Mouse (Mus musculus): ENCODE measurements around the gene Ppfia4. TPM values are rescaled to one million over a fixed set of nuclear protein-coding genes. Genes with fewer than 3 reads are reported as not detected.

The Ppfia4 gene
- polyA plus RNA-seq, 1 experiment from 2014 or later, result 10.5 TPM

- no peaks in the 10 kb centered on the region for H3K36me3 ChIP-seq (ENCODE audit: control insufficient read depth, insufficient read depth, low read length)
- H3K4me3 ChIP-seq (ENCODE audit: control insufficient read depth in 1 of 2, insufficient read depth in 1 of 2, low read depth in 1 of 2, low read length in 2 of 2), result no peak overlapping the region
- H3K9ac ChIP-seq (ENCODE audit: low read length), result no peak overlapping the region
- no peak for ATAC-seq (ENCODE audit: insufficient number of reproducible peaks, insufficient read depth, low FRiP score, low read depth)
- peaks cover 20% of the 10 kb centered on the region in 2 experiments for H3K4me1 ChIP-seq (ENCODE audit: control insufficient read depth in 2 of 2, insufficient read depth in 2 of 2, low read length in 2 of 2)
- H3K27me3 ChIP-seq (ENCODE audit: control insufficient read depth, insufficient read depth, low read length), result no peaks in the 10 kb centered on the region
- H3K9me3 ChIP-seq (ENCODE audit: control insufficient read depth, low read length), result no peaks in the 10 kb centered on the region
- H3K27ac ChIP-seq (replicated peaks in 1 of 2; ENCODE audit: control insufficient read depth in 1 of 2, insufficient read depth in 1 of 2, low read depth in 2 of 2, low read length in 2 of 2), result no peak overlapping the region
- 59% methylated on average over 10 of the region's 10 CpGs for WGBS
- no peak overlapping the region for H3K4me2 ChIP-seq (ENCODE audit: low read length)
Observed at GRCm38 (mm10) chr1:134285458-134286120, 47.1 kb downstream of the Ppfia4 start.

DNA sequence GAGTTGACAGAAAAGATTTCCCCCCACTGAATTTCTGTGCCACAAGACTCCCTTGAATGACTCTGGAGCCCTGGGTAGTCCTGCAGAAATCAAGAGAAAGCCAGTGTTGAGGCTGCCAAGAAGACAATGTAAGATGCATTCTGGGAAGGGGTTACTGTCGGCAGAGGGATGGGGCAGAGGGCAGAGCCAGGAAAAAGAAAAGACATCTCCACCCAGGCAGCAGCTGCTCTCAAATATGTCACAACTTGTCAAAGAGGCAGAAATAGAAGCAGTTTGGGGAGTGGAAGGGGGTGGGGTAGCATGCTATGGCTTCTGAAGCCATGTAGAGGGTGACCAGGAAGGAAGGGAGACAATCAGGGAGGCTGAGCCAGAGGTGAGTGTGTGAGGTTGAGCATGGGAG, 49.6 kb downstream of the Ppfia4 start:
- 17% methylated on average over 1 of the region's 1 CpGs for WGBS
- Histone ChIP-seq H3K4me1 (ENCODE audit: control insufficient read depth in 2 of 2, insufficient read depth in 2 of 2, low read length in 2 of 2) (peaks cover 5 to 9% of the 10 kb centered on the region in 2 experiments; a peak in 2 of 4 replicates), H3K4me3 (ENCODE audit: control insufficient read depth in 1 of 2, insufficient read depth in 1 of 2, low read depth in 1 of 2, low read length in 2 of 2) (no peak overlapping the region), H3K9ac (ENCODE audit: low read length) (no peak overlapping the region), H3K27me3 (ENCODE audit: control insufficient read depth, insufficient read depth, low read length) (no peaks in the 10 kb centered on the region), H3K4me2 (ENCODE audit: low read length) (no peak overlapping the region), H3K9me3 (ENCODE audit: control insufficient read depth, low read length) (no peaks in the 10 kb centered on the region), H3K36me3 (ENCODE audit: control insufficient read depth, insufficient read depth, low read length) (no peaks in the 10 kb centered on the region), H3K27ac (replicated peaks in 1 of 2; ENCODE audit: control insufficient read depth in 1 of 2, insufficient read depth in 1 of 2, low read depth in 2 of 2, low read length in 2 of 2) (no peak overlapping the region)
- ATAC-seq (ENCODE audit: insufficient number of reproducible peaks, insufficient read depth, low FRiP score, low read depth), result no peak

- Histone ChIP-seq H3K27me3 (ENCODE audit: control insufficient read depth, insufficient read depth, low read length) (no peaks in the 10 kb centered on the region), H3K4me1 (ENCODE audit: control insufficient read depth in 2 of 2, insufficient read depth in 2 of 2, low read length in 2 of 2) (peaks cover 7 to 12% of the 10 kb centered on the region in 2 experiments; a peak in 3 of 4 replicates), H3K9ac (ENCODE audit: low read length) (no peak overlapping the region), H3K27ac (replicated peaks in 1 of 2; ENCODE audit: control insufficient read depth in 1 of 2, insufficient read depth in 1 of 2, low read depth in 2 of 2, low read length in 2 of 2) (no peak overlapping the region), H3K9me3 (ENCODE audit: control insufficient read depth, low read length) (no peaks in the 10 kb centered on the region), H3K4me2 (ENCODE audit: low read length) (no peak overlapping the region), H3K36me3 (ENCODE audit: control insufficient read depth, insufficient read depth, low read length) (no peaks in the 10 kb centered on the region), H3K4me3 (ENCODE audit: control insufficient read depth in 1 of 2, insufficient read depth in 1 of 2, low read depth in 1 of 2, low read length in 2 of 2) (no peak overlapping the region)
- WGBS, result 49% methylated on average over 3 of the region's 3 CpGs
- no peak for ATAC-seq (ENCODE audit: insufficient number of reproducible peaks, insufficient read depth, low FRiP score, low read depth)
Observed at GRCm38 (mm10) chr1:134282342-134282741, 50.4 kb downstream of the Ppfia4 start.

DNA sequence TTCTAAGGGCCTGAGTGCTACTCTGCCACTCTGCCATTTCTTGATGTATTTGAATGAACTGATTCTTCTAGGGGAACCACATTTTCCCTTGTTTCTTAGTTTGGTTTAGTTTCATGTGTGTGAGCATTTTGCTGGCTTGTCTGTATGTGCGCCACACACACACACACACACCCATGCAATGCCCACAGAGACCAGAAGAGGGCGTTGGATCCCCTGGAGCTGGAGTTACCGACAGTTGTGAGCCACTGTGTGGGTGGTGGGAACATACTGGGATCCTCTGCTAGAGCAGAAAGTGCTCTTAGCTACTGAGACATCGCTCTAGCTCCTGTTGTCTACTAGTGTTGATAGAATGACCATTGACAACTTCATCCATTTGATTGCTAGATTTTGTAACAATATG, 51.2 kb downstream of the Ppfia4 start:
- Histone ChIP-seq H3K36me3 (ENCODE audit: control insufficient read depth, insufficient read depth, low read length) (no peaks in the 10 kb centered on the region), H3K9me3 (ENCODE audit: control insufficient read depth, low read length) (no peaks in the 10 kb centered on the region), H3K9ac (ENCODE audit: low read length) (no peak overlapping the region), H3K4me1 (ENCODE audit: control insufficient read depth in 2 of 2, insufficient read depth in 2 of 2, low read length in 2 of 2) (peaks cover 14 to 16% of the 10 kb centered on the region in 2 experiments), H3K27ac (replicated peaks in 1 of 2; ENCODE audit: control insufficient read depth in 1 of 2, insufficient read depth in 1 of 2, low read depth in 2 of 2, low read length in 2 of 2) (no peak overlapping the region), H3K4me2 (ENCODE audit: low read length) (no peak overlapping the region), H3K4me3 (ENCODE audit: control insufficient read depth in 1 of 2, insufficient read depth in 1 of 2, low read depth in 1 of 2, low read length in 2 of 2) (no peak overlapping the region), H3K27me3 (ENCODE audit: control insufficient read depth, insufficient read depth, low read length) (no peaks in the 10 kb centered on the region)
- 67% methylated on average over 4 of the region's 4 CpGs for WGBS
- ATAC-seq (ENCODE audit: insufficient number of reproducible peaks, insufficient read depth, low FRiP score, low read depth), result no peak

DNA sequence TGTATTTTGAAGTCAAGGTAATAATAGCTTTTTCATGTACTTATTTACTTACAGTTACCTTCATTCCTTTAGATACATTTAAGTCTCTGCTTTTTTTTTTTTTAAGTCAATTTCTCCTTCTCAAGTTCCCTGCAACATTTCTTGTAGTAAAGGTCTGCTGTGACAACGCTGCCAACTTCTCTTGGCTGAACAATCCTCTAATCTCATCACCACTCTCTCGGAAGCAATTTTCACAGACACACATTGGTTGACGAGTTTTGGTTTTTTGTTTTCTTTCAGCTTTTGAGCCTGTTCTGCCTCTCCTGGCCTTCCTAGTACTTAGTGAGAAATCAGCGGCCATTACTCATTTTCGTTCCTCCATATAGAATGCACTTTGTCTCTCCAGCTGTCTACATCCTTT, 52.6 kb downstream of the Ppfia4 start:
- no peaks in the 10 kb centered on the region for H3K9me3 ChIP-seq (ENCODE audit: control insufficient read depth, low read length)
- no peak overlapping the region for H3K27ac ChIP-seq (replicated peaks in 1 of 2; ENCODE audit: control insufficient read depth in 1 of 2, insufficient read depth in 1 of 2, low read depth in 2 of 2, low read length in 2 of 2)
- H3K4me2 ChIP-seq (ENCODE audit: low read length), result no peak overlapping the region
- H3K9ac ChIP-seq (ENCODE audit: low read length), result no peak overlapping the region
- no peaks in the 10 kb centered on the region for H3K27me3 ChIP-seq (ENCODE audit: control insufficient read depth, insufficient read depth, low read length)
- no peaks in the 10 kb centered on the region for H3K36me3 ChIP-seq (ENCODE audit: control insufficient read depth, insufficient read depth, low read length)
- 82% methylated on average over 5 of the region's 5 CpGs for WGBS
- peaks cover 21% of the 10 kb centered on the region in 2 experiments for H3K4me1 ChIP-seq (ENCODE audit: control insufficient read depth in 2 of 2, insufficient read depth in 2 of 2, low read length in 2 of 2)
- ATAC-seq (ENCODE audit: insufficient number of reproducible peaks, insufficient read depth, low FRiP score, low read depth), result no peak
- H3K4me3 ChIP-seq (ENCODE audit: control insufficient read depth in 1 of 2, insufficient read depth in 1 of 2, low read depth in 1 of 2, low read length in 2 of 2), result no peak overlapping the region

DNA sequence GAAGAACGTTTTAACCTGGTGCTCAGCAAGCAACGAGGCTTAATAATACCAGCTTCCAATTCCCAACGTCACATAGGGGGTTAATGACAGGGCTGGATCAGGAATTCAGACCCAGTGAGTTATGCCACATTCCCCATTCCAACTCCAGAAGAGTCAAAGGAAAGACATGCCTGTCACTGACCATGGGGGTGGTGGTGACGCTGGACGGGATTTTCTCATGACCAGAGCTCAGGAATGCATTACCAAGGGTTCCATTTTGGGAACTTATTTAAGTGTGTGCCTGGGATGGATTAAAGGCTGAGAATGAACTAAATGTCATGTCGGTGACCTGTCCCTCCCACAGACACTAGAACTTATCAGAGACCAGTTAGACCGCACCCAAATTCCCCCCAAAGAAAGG, 55.9 kb downstream of the Ppfia4 start:
- Histone ChIP-seq H3K9ac (ENCODE audit: low read length) (no peak overlapping the region), H3K4me1 (ENCODE audit: control insufficient read depth in 2 of 2, insufficient read depth in 2 of 2, low read length in 2 of 2) (peaks cover 12 to 17% of the 10 kb centered on the region in 2 experiments), H3K27me3 (ENCODE audit: control insufficient read depth, insufficient read depth, low read length) (no peaks in the 10 kb centered on the region), H3K36me3 (ENCODE audit: control insufficient read depth, insufficient read depth, low read length) (no peaks in the 10 kb centered on the region), H3K27ac (replicated peaks in 1 of 2; ENCODE audit: control insufficient read depth in 1 of 2, insufficient read depth in 1 of 2, low read depth in 2 of 2, low read length in 2 of 2) (peak overlapping the region; percentile 26 to 42; a peak in 3 of 4 replicates), H3K9me3 (ENCODE audit: control insufficient read depth, low read length) (no peaks in the 10 kb centered on the region), H3K4me2 (ENCODE audit: low read length) (no peak overlapping the region), H3K4me3 (ENCODE audit: control insufficient read depth in 1 of 2, insufficient read depth in 1 of 2, low read depth in 1 of 2, low read length in 2 of 2) (no peak overlapping the region)
- no peak for ATAC-seq (ENCODE audit: insufficient number of reproducible peaks, insufficient read depth, low FRiP score, low read depth)
- 47% methylated on average over 7 of the region's 7 CpGs for whole genome bisulfite sequencing

DNA sequence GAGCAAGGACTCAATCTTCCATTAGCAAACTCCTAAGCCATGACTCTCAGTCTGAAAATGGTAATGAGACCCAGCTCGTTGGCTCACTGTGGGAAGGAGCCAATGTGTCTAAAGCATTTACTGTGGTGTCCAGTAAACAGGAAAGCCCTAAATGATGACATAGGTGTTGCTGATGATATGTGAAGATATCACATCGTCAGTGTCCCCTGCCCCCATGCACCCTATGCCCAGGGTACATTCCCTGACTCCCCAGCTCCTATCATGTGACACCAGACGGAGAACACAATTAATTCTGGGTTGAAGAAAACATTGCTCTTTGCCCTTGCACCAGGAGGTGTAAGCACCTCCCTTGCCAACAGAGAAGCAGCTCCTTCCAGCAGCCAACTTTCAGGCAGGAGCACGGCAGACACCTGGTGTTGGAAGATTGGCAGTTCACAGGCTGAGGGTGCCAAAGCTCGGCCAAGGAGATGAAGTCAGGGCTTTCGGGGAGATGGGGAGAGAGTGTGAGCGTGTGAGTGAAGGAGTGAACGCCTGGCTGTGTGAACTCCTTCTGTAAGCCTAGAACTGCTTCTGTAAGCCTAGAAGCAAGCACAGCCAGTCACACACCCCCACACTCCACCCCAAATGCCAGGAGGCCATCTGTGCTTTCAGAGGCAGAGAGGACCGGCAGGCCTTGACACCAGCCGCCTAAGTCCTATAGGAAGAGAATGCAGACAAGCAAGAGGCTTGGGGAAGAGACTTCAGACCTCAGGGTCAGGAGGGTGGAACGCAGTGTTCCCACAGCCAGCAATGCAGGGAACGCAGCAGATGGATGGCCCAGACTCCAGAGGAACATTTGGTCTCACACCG, 56.9 kb downstream of the Ppfia4 start:
- WGBS, result 68% methylated on average over 13 of the region's 13 CpGs
- H3K27me3 ChIP-seq (ENCODE audit: control insufficient read depth, insufficient read depth, low read length), result no peaks in the 10 kb centered on the region
- H3K4me2 ChIP-seq (ENCODE audit: low read length), result no peak overlapping the region
- ATAC-seq (ENCODE audit: insufficient number of reproducible peaks, insufficient read depth, low FRiP score, low read depth), result no peak
- H3K36me3 ChIP-seq (ENCODE audit: control insufficient read depth, insufficient read depth, low read length), result no peaks in the 10 kb centered on the region
- H3K27ac ChIP-seq (replicated peaks in 1 of 2; ENCODE audit: control insufficient read depth in 1 of 2, insufficient read depth in 1 of 2, low read depth in 2 of 2, low read length in 2 of 2), result no peak overlapping the region
- H3K9ac ChIP-seq (ENCODE audit: low read length), result no peak overlapping the region
- H3K4me3 ChIP-seq (ENCODE audit: control insufficient read depth in 1 of 2, insufficient read depth in 1 of 2, low read depth in 1 of 2, low read length in 2 of 2), result no peak overlapping the region
- H3K9me3 ChIP-seq (ENCODE audit: control insufficient read depth, low read length), result no peaks in the 10 kb centered on the region
- peaks cover 12 to 17% of the 10 kb centered on the region in 2 experiments for H3K4me1 ChIP-seq (ENCODE audit: control insufficient read depth in 2 of 2, insufficient read depth in 2 of 2, low read length in 2 of 2)

All from heart, embryonic 14.5 days (tissue).